25 mouse cellular contexts compared by ENCODE assay signal in genomic region chr19:17732676-17733277, GRCm38 (mm10).
"Had no signal": no experiment of that assay in that cellular context is flagged by ENCODE, and none has a peak within 500 bp of the region (broad histone marks: within the 10 kb centered on the region; RNA-seq: fewer than 3 reads in every experiment).

No protein-coding gene starts in this region.

- H3K4me2 ChIP-seq: heart, embryonic 12.5 days; hindbrain, embryonic 14.5 days; kidney, embryonic 15.5 days; limb, embryonic 13.5 days; limb, embryonic 15.5 days; liver, embryonic 12.5 days had no signal

- H3K9me3 ChIP-seq: heart, embryonic 10.5 days; heart, embryonic 12.5 days; hindbrain, embryonic 10.5 days; kidney, embryonic 15.5 days; limb, embryonic 13.5 days; limb, embryonic 15.5 days; liver, embryonic 12.5 days had no signal

- H3K27me3 ChIP-seq: heart, embryonic 12.5 days; kidney, embryonic 15.5 days; limb, embryonic 13.5 days; limb, embryonic 15.5 days; liver, embryonic 12.5 days had no signal

- H3K36me3 ChIP-seq: heart, embryonic 10.5 days; heart, embryonic 12.5 days; hindbrain, embryonic 10.5 days; limb, embryonic 13.5 days; limb, embryonic 15.5 days; liver, embryonic 12.5 days had no signal

- H3K27ac ChIP-seq: gastrocnemius, adult 2 months; heart, embryonic 10.5 days; hindbrain, embryonic 10.5 days; hindbrain, embryonic 14.5 days; kidney, embryonic 15.5 days; kidney, postnatal 0 days; limb, embryonic 13.5 days; limb, embryonic 15.5 days; liver, embryonic 12.5 days had no signal

- ATAC-seq: hindbrain, embryonic 16.5 days; inflammation-experienced regulatory T-cells, adult 6 months; liver, embryonic 12.5 days had no signal

- DNase-seq: gastrocnemius, adult 2 months; gastrocnemius, postnatal 10 days; gastrocnemius, postnatal 25 days; heart, adult 18-20 months; heart, postnatal 10 days; heart, postnatal 4 days; kidney, adult 11 months; kidney, adult 2 months; kidney, adult 9 months; kidney, postnatal 14 days; kidney, postnatal 36 days; layer of hippocampus, adult 9-11 months; layer of hippocampus, postnatal 36 days; left cerebral cortex, postnatal 4 days had no signal

- H3K4me1 ChIP-seq: heart, embryonic 10.5 days; heart, embryonic 12.5 days; hindbrain, embryonic 10.5 days; kidney, embryonic 15.5 days; limb, embryonic 15.5 days; liver, embryonic 12.5 days had no signal

- H3K4me3 ChIP-seq: gastrocnemius, adult 2 months; heart, embryonic 10.5 days; heart, embryonic 12.5 days; hindbrain, embryonic 10.5 days; kidney, embryonic 15.5 days; limb, embryonic 13.5 days; limb, embryonic 15.5 days; liver, embryonic 12.5 days had no signal

- H3K9ac ChIP-seq: heart, embryonic 12.5 days; hindbrain, embryonic 14.5 days; kidney, embryonic 15.5 days; limb, embryonic 13.5 days; limb, embryonic 15.5 days; liver, embryonic 12.5 days had no signal
